Mouse (Mus musculus) thymus, adult 2 months (tissue): ENCODE data around the gene Med29.

Experiments used
- CTCF ChIP-seq: fragments of 200-500 bp; IDR thresholded peaks from 2 replicates; pipeline ENCODE4 v1.5.1; 2012; ENCODE audit warnings: mild to moderate bottlenecking, control low read depth, low read length, moderate library complexity, borderline replicate concordance; ENCODE audit not compliant: control insufficient read depth, poor library complexity, insufficient read depth; ENCODE audit errors: extremely low read depth
- POLR2A ChIP-seq: fragments of 200-500 bp; IDR thresholded peaks from 2 replicates; pipeline ENCODE4 v1.6.1; 2012; ENCODE audit warnings: mild to moderate bottlenecking, low read length, control low read depth, moderate library complexity; ENCODE audit not compliant: control insufficient read depth, poor library complexity, insufficient read depth; ENCODE audit errors: extremely low read depth

- TF ChIP-seq CTCF (no peak), POLR2A (0 out of 2 replicates have a peak, but pooled peaks have one; percentile 54)
Measured at GRCm38 (mm10) chr7:28381017-28381790, 11.3 kb downstream of the Med29 start.
